Mouse (Mus musculus) Muller cell, postnatal 12 days (primary cell): ENCODE results near the gene Col3a1.

ENCODE experiments used
- DNase-seq: peaks from one replicate; pipeline ENCODE4 v3.0.0-alpha.2; 2015; ENCODE audit errors: inconsistent ontology term

Gene Col3a1

GRCm38 (mm10) chr1:45381866-45382265 lies 70.5 kb downstream of the Col3a1 start:
- DNase-seq: no peak
